Mouse (Mus musculus) CH12.LX (cell line): ENCODE measurements around the gene Hpgds. TPM values are rescaled to one million over a fixed set of nuclear protein-coding genes. Genes with fewer than 3 reads are reported as not detected.

Experiments used
- DNase-seq: peaks from one replicate; pipeline ENCODE4 v3.0.0-alpha.2; 2013; ENCODE audit errors: extremely low read depth
- H3K27ac ChIP-seq: 2 replicates; pipeline ENCODE4 v1.5.1; 2012; ENCODE audit warnings: low read depth, mild to moderate bottlenecking, control low read depth, moderate library complexity; ENCODE audit not compliant: insufficient read depth
- H3K27me3 ChIP-seq: replicated peaks from 2 replicates; pipeline ENCODE3; 2012; ENCODE audit warnings: inconsistent platforms
- H3K36me3 ChIP-seq, 2 experiments: replicated peaks in 1 of 2; 2 replicates each; pipeline versions ENCODE3 to v1.6.1; 2012; ENCODE audit warnings: inconsistent platforms in 1 of 2, low read length in 1 of 2, mild to moderate bottlenecking in 1 of 2, mixed read lengths in 1 of 2, moderate library complexity in 1 of 2; ENCODE audit not compliant: control insufficient read depth in 1 of 2, insufficient read depth in 1 of 2
- H3K4me1 ChIP-seq, 2 experiments: 2 replicates each; pipeline ENCODE4 v1.6.1; 2012; ENCODE audit warnings: inconsistent platforms in 1 of 2, moderate library complexity in 1 of 2; ENCODE audit not compliant: insufficient read depth in 2 of 2, control insufficient read depth in 1 of 2
- H3K4me2 ChIP-seq: 2 replicates; pipeline ENCODE4 v1.6.1; 2012; ENCODE audit warnings: low read depth, mild to moderate bottlenecking, control low read depth; ENCODE audit not compliant: poor library complexity, insufficient read depth, severe bottlenecking
- H3K4me3 ChIP-seq, 3 experiments: fragments of 150-350 bp in 1 of 3; sonication (generic) in 1 of 3; replicated peaks in 1 of 3; 2 replicates each; pipeline versions ENCODE3 to v1.5.1; 2011 to 2012; ENCODE audit warnings: low read depth in 2 of 3, low read length in 2 of 3, mild to moderate bottlenecking in 2 of 3, moderate library complexity in 2 of 3, control low read depth in 1 of 3, improper control_type of control experiment in 1 of 3, inconsistent platforms in 1 of 3, mixed read lengths in 1 of 3; ENCODE audit not compliant: poor library complexity in 1 of 3
- H3K79me2 ChIP-seq: replicated peaks from 2 replicates; pipeline ENCODE4 v1.6.1; 2012; ENCODE audit warnings: mild to moderate bottlenecking, moderate library complexity; ENCODE audit not compliant: control insufficient read depth, poor library complexity, insufficient read depth, severe bottlenecking; ENCODE audit errors: extremely low read depth
- H3K9ac ChIP-seq: 2 replicates; pipeline ENCODE4 v1.6.1; 2012; ENCODE audit warnings: low read depth, mild to moderate bottlenecking, control low read depth, moderate library complexity; ENCODE audit not compliant: insufficient read depth
- H3K9me3 ChIP-seq: replicated peaks from 2 replicates; pipeline ENCODE3; 2012; ENCODE audit warnings: low read length, inconsistent platforms, mixed read lengths
- CTCF ChIP-seq, 2 experiments: IDR thresholded peaks in 1 of 2; conservative IDR thresholded peaks in 1 of 2; 2 replicates each; pipeline ENCODE4 v1.5.1; 2011 to 2012; ENCODE audit warnings: low read depth in 2 of 2, low read length in 2 of 2, improper control_type of control experiment in 1 of 2, inconsistent platforms in 1 of 2, mild to moderate bottlenecking in 1 of 2, moderate library complexity in 1 of 2
- E2F4 ChIP-seq: IDR thresholded peaks from 2 replicates; pipeline ENCODE4 v1.6.1; 2011; ENCODE audit warnings: low read depth, low read length, improper control_type of control experiment; ENCODE audit not compliant: insufficient replicate concordance
- EP300 ChIP-seq: IDR thresholded peaks from 2 replicates; pipeline ENCODE4 v1.6.1; 2011; ENCODE audit warnings: low read length, improper control_type of control experiment
- ETS1 ChIP-seq: conservative IDR thresholded peaks from 2 replicates; pipeline ENCODE4 v1.6.1; 2012; ENCODE audit warnings: low read depth, mild to moderate bottlenecking, inconsistent platforms, low read length, improper control_type of control experiment, moderate library complexity
- GABPA ChIP-seq: IDR thresholded peaks from 2 replicates; pipeline ENCODE4 v1.6.1; 2012; ENCODE audit warnings: low read depth, low read length, improper control_type of control experiment, inconsistent platforms; ENCODE audit not compliant: insufficient replicate concordance
- JUN ChIP-seq: IDR thresholded peaks from 2 replicates; pipeline ENCODE4 v1.6.1; 2011; ENCODE audit warnings: low read depth, mild to moderate bottlenecking, low read length, improper control_type of control experiment, moderate library complexity; ENCODE audit not compliant: insufficient read depth
- KAT2A ChIP-seq: IDR thresholded peaks from 2 replicates; pipeline ENCODE4 v1.6.1; 2012; ENCODE audit warnings: low read length, improper control_type of control experiment, inconsistent platforms; ENCODE audit not compliant: insufficient replicate concordance
- MAFK ChIP-seq: IDR thresholded peaks from 2 replicates; pipeline ENCODE4 v1.6.1; 2011; ENCODE audit warnings: low read length, improper control_type of control experiment; ENCODE audit not compliant: insufficient replicate concordance
- MAZ ChIP-seq: IDR thresholded peaks from 2 replicates; pipeline ENCODE4 v1.6.1; 2012; ENCODE audit warnings: low read depth, mild to moderate bottlenecking, inconsistent platforms, low read length, improper control_type of control experiment, moderate library complexity
- MEF2A ChIP-seq: IDR thresholded peaks from 2 replicates; pipeline ENCODE4 v1.6.1; 2014; ENCODE audit warnings: low read depth, mild to moderate bottlenecking, inconsistent platforms, low read length, improper control_type of control experiment, borderline replicate concordance
- MXI1 ChIP-seq: IDR thresholded peaks from 2 replicates; pipeline ENCODE4 v1.6.1; 2011; ENCODE audit warnings: mild to moderate bottlenecking, low read depth, low read length, improper control_type of control experiment
- MYC ChIP-seq: IDR thresholded peaks from 2 replicates; pipeline ENCODE4 v1.6.1; 2011; ENCODE audit warnings: low read depth, mild to moderate bottlenecking, improper control_type of control experiment, low read length
- PAX5 ChIP-seq: IDR thresholded peaks from 2 replicates; pipeline ENCODE4 v1.6.1; 2012; ENCODE audit warnings: low read length, inconsistent platforms, mixed read lengths
- POLR2AphosphoS2 ChIP-seq: IDR thresholded peaks from 2 replicates; pipeline ENCODE4 v1.6.1; 2011; ENCODE audit warnings: low read depth, low read length, improper control_type of control experiment
- RAD21 ChIP-seq: IDR thresholded peaks from 2 replicates; pipeline ENCODE4 v1.6.1; 2011; ENCODE audit warnings: low read depth, mild to moderate bottlenecking, low read length, improper control_type of control experiment, moderate library complexity
- RCOR1 ChIP-seq: conservative IDR thresholded peaks from 2 replicates; pipeline ENCODE4 v1.6.1; 2012; ENCODE audit warnings: low read depth, mild to moderate bottlenecking, inconsistent platforms, low read length, improper control_type of control experiment
- SMC3 ChIP-seq: IDR thresholded peaks from 2 replicates; pipeline ENCODE4 v1.6.1; 2011; ENCODE audit warnings: low read depth, low read length, improper control_type of control experiment
- TCF12 ChIP-seq: IDR thresholded peaks from 2 replicates; pipeline ENCODE4 v1.6.1; 2014; ENCODE audit warnings: low read depth, mild to moderate bottlenecking, inconsistent platforms, low read length, improper control_type of control experiment
- USF1 ChIP-seq: IDR thresholded peaks from 2 replicates; pipeline ENCODE4 v1.6.1; 2014; ENCODE audit warnings: low read depth, mild to moderate bottlenecking, inconsistent platforms, low read length, improper control_type of control experiment
- USF2 ChIP-seq: conservative IDR thresholded peaks from 2 replicates; pipeline ENCODE4 v1.6.1; 2011; ENCODE audit warnings: low read depth, low read length, improper control_type of control experiment
- ZC3H11A ChIP-seq: IDR thresholded peaks from 2 replicates; pipeline ENCODE4 v1.6.1; 2012; ENCODE audit warnings: low read depth, mild to moderate bottlenecking, inconsistent platforms, low read length, improper control_type of control experiment
- ZMIZ1 ChIP-seq: IDR thresholded peaks from 2 replicates; pipeline ENCODE4 v1.6.1; 2012; ENCODE audit warnings: low read depth, mild to moderate bottlenecking, inconsistent platforms, low read length, improper control_type of control experiment
- ZNF384 ChIP-seq: IDR thresholded peaks from 2 replicates; pipeline ENCODE4 v1.6.1; 2012; ENCODE audit warnings: low read depth, low read length, improper control_type of control experiment, inconsistent platforms
- dilution Hi-C: fragments of 300-500 bp; cut with MboI; formaldehyde crosslinking; loops from 2 replicates; pipeline ENCODE4 v1.14.3; 2020; ENCODE audit warnings: low sequenced_read_pairs; ENCODE audit not compliant: extremely low pct_unique_long_range_greater_than_20kb, extremely low pct_ligation_motif_present
- in situ Hi-C: fragments of 300-500 bp; cut with MboI; formaldehyde crosslinking; loops from 3 replicates; pipeline ENCODE4 v1.14.3; 2019; ENCODE audit warnings: low sequenced_read_pairs, low pct_ligation_motif_present, low pct_unique_long_range_greater_than_20kb, mixed read lengths
- polyA plus RNA-seq: library from polyadenylated mRNA; unstranded; fragments of >175 nt; gene quantifications from 2 replicates; pipeline ENCODE4 v1.2.1, GENCODE M21; 2012; ENCODE audit warnings: low read depth; ENCODE audit not compliant: insufficient read length
- total RNA-seq, 2 experiments: library from RNA; depleted of rRNA; stranded (reverse); fragments of 300-350 nt in 1 of 2; fragments of >200 nt in 1 of 2; gene quantifications; 2 replicates each; pipeline ENCODE4 v1.2.3; 2012 to 2014

Hpgds gene
- total and polyA plus RNA-seq, 3 experiments, result 4.5 to 9.7 (median 4.5) TPM

- Histone ChIP-seq H3K27ac (no peak overlapping the region), H3K4me1 (no peaks in the 10 kb centered on the region), H3K36me3 (peaks cover 24 to 62% of the 10 kb centered on the region in 2 experiments), H3K4me3 (no peak overlapping the region), H3K4me2 (no peak overlapping the region), H3K27me3 (no peaks in the 10 kb centered on the region)
- in situ Hi-C loops (no loop called here), dilution Hi-C loops (no loop called here)
- TF ChIP-seq E2F4 (no peak), CTCF (conservative IDR thresholded peaks at IDR 0.05 in 1 of 2, IDR thresholded peaks at IDR 0.05 in 1 of 2; ENCODE audit: low read depth in 2 of 2, low read length in 2 of 2) (peak in 1 of 2 experiments; percentile 51; a peak in 3 of 4 replicates), SMC3 (no peak; the same call in 1 of the 2 replicates), MAFK (no peak), MXI1 (no peak), RAD21 (peak; percentile 48)
- TF ChIP-seq, all 38 proteins: peak for 2
- peak; percentile 17 for DNase-seq
- Histone ChIP-seq H3K79me2 (peaks cover 1% of the 10 kb centered on the region; the same call in 1 of the 2 replicates), H3K9me3 (no peaks in the 10 kb centered on the region), H3K9ac (no peak overlapping the region)
These were observed 65.6 kb downstream of the Hpgds start for GRCm38 (mm10) chr6:65079139-65079538.

- Histone ChIP-seq H3K9ac (no peak overlapping the region), H3K27ac (no peak overlapping the region), H3K4me1 (no peaks in the 10 kb centered on the region), H3K79me2 (no peaks in the 10 kb centered on the region; the same call in 1 of the 2 replicates), H3K4me2 (no peak overlapping the region), H3K4me3 (no peak overlapping the region)
- DNase-seq, result no peak
- dilution Hi-C loops, result no loop called here
- TF ChIP-seq USF1 (no peak), ZNF384 (no peak), POLR2AphosphoS2 (no peak), GABPA (no peak), JUN (no peak), ZMIZ1 (no peak), RAD21 (no peak), ETS1 (no peak), MAZ (no peak), MEF2A (no peak), RCOR1 (no peak), PAX5 (no peak), TCF12 (no peak), USF2 (no peak), EP300 (no peak), ZC3H11A (no peak), E2F4 (no peak), KAT2A (no peak), MYC (no peak)
- TF ChIP-seq, all 38 proteins: peak for 0
- H3K27me3 ChIP-seq, result no peaks in the 10 kb centered on the region
- H3K9me3 ChIP-seq, result no peaks in the 10 kb centered on the region
- peaks cover 44 to 73% of the 10 kb centered on the region in 2 experiments for H3K36me3 ChIP-seq
- in situ Hi-C loops, result no loop called here
These were observed 69.5 kb downstream of the Hpgds start for GRCm38 (mm10) chr6:65075201-65075600.

Other genes with a start within 250 kb of the Hpgds start
- gene Smarcad1, start 102.3 kb downstream of the Hpgds start, total RNA-seq (2012; rRNA removed), result 30.2 and 37.2 TPM in 2 replicates
- gene Smarcad1, start 102.3 kb downstream of the Hpgds start, total RNA-seq (2014; rRNA removed), result 51.3 and 57.4 TPM in 2 replicates
- gene Smarcad1, start 102.3 kb downstream of the Hpgds start, polyA plus RNA-seq, result 39.8 and 43.9 TPM in 2 replicates
- gene C130060K24Rik, start 236.2 kb upstream of the Hpgds start, total RNA-seq (2012; rRNA removed), result not detected in 2 replicates
- not detected in 2 replicates for gene C130060K24Rik, start 236.2 kb upstream of the Hpgds start, total RNA-seq (2014; rRNA removed)
- not detected in 2 replicates for gene C130060K24Rik, start 236.2 kb upstream of the Hpgds start, polyA plus RNA-seq